ENCODE assay signal across 1 mouse cellular context in the genomic region with DNA sequence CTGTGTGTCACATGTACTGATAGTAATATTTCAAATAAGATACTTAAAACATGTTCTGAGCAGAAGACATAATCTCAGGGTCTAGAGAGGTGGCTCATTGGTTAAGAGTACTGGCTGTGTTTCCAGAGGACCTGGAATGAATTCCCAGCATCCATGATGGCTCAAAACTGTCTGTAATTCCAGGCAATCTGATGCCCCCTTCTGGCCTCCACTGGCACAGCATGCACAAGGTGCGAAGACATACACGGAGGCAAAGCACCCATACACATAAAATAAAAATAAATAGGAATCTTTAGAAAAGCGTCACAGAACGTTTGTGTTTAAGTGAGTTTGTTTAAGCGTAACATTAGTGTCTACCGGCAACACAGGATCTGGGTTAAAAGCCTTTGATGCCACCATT.
TF ChIP-seq lines count a peak whose summit lies in the region.

No protein-coding gene starts in this region.

TF ChIP-seq in ES-E14, 5 proteins besides CTCF, POLR2A, EP300 and RAD21 (continued from another document):
- peak; percentile 57 for TF ChIP-seq ZC3H11A (IDR thresholded peaks at IDR 0.05; ENCODE audit: borderline replicate concordance, low read depth, low read length)
